Mouse (Mus musculus) frontal cortex, adult 2 months (tissue): ENCODE results near the gene Acan. TPM values are rescaled to one million over a fixed set of nuclear protein-coding genes. Genes with fewer than 3 reads are reported as not detected.

ENCODE experiments used
- DNase-seq, 2 experiments: peaks; one replicate each; pipeline ENCODE4 v3.0.0; 2022; ENCODE audit warnings: low spot score in 1 of 2; ENCODE audit errors: extremely low spot score in 1 of 2
- polyA plus RNA-seq: library from polyadenylated mRNA; depleted of rRNA; stranded (reverse); fragments of >200 nt; gene quantifications from 2 replicates; pipeline ENCODE4 v1.2.3, GENCODE M21; 2012; rRNA removed

The Acan gene
- polyA plus RNA-seq: 2.5 and 3.3 TPM in 2 replicates

DNA sequence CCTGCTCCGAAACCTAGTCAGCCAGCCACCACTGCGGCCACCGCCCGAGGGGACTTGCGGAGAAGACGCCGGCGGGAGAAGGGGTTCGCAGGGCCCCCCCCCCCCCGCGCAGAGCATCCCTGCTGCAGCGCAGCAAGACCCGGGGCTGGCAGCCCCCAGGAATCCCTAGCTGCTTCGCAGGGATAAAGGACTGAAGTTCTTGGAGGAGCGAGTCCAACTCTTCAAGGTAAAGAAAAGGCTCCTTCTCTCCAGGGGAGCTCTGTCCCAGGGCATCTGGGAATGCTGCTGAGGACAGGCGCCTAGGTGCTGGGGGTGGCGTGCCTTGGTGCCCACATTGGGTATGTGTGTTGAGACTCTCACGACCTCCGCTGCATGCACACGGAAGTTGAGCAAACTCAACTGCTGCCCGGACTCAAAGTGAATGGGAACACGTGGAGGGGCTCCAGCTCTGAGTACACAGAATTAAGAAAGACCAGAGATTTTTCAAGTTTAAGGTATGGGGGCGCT lies at the start of gene Acan:
Acan (plus strand) TSS at position 101 of the 507 bp plus-strand sequence.
- DNase-seq: no peak

DNA sequence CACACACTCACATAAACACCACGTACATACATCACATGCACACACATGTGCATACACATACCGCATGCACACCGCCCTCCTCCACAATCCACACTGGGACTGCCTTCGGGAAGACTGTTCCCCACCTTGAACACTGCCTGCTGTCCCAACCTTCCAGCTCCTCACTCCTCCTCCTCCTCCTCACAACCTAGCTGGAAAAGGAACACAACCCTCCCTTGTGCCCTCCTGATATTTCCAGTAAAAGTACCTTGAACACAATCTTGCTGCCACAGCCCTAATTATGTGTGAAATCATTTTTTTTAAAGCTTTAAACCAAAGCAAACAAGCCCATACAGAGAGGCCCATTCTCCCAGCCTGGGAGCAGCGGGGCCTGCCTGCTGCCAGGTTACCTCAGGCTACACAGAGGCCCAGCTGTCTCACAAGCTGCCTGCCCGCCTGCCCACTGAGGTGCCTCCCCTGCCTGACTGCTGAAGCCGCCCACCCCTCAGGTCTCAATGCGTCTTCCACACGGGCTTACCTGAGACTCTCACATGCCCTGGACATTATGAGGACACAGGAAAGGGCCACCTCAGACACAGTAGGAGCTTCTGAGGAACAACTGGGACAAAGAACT lies 31.9 kb upstream of the Acan start:
- no peak for DNase-seq

DNA sequence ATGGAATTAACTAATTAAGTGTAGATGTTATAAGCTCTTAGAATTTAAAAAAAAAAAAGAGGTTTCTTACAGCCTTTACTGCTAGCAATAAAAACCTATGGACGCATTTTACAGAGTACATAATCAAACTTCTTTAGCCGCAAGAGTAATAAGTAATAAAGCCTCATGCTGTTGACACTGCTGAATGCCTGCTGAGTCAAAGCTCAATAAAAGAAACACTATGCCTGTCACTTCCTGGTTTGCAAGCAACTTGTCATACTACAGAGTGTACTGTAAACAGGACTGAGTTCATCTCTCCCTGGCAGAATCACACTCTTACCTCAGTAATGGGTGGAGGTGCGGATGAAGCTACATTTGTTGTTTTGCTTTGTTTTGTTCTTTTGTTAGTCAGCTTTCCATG lies 24.1 kb upstream of the Acan start:
- no peak for DNase-seq

DNA sequence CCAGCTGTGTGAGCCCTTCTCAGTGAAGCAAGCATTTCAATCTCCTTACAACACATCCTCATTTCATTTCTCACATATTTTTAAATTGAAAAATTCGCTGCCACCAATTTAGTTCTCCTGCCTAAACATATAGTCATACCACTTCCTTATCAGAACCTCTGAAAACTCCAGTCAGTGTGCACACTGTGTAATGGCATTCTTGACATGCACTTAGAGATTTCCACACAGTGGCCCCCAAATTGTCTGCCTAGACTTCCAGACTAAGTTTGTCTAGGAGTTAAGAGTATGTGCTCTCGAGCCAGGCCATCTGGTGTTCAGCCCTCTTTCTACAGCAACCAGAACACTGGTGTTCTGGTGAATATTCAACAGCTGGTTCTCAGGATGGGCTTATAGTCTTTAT lies 19.5 kb upstream of the Acan start:
- DNase-seq: no peak

DNA sequence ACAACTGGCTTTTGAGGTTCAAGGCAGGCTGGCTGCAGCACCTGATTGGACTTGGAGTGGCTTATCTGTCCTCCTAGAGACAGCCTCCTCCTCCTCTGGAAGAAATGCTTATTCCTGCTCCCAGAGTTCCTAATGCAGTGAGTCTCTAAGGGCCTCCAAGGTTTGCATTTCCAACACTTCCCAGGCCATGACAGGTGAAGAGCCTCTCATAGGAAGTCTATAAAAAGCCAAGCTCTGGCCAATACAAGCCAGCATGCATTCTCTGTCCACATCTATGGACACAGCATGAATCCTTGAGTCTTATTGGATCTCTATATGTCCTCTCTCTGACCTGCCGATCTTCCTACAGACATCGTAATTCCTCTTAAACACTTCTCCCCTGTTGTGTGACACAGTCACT lies 18.8 kb upstream of the Acan start:
- DNase-seq: no peak

DNA sequence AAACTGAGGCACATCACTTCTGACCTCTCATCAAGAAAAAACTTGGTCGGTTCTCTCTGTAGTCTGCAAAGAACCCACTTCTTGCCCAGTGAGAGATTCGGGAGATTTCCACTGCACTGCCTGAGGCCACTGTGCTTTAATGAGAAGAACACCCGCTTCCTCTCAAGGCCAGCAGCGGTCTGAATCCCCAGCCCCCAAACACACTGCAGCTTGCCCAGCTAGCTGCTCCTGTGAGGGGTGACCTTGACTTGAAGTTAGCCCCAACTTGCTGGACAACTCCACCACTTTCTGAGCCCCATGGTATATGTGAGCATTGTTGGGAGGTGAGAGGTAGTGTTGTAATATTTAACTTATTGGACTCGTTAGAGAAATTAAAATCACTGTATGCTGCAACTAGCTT lies 1.2 kb upstream of the Acan start:
- DNase-seq: no peak

DNA sequence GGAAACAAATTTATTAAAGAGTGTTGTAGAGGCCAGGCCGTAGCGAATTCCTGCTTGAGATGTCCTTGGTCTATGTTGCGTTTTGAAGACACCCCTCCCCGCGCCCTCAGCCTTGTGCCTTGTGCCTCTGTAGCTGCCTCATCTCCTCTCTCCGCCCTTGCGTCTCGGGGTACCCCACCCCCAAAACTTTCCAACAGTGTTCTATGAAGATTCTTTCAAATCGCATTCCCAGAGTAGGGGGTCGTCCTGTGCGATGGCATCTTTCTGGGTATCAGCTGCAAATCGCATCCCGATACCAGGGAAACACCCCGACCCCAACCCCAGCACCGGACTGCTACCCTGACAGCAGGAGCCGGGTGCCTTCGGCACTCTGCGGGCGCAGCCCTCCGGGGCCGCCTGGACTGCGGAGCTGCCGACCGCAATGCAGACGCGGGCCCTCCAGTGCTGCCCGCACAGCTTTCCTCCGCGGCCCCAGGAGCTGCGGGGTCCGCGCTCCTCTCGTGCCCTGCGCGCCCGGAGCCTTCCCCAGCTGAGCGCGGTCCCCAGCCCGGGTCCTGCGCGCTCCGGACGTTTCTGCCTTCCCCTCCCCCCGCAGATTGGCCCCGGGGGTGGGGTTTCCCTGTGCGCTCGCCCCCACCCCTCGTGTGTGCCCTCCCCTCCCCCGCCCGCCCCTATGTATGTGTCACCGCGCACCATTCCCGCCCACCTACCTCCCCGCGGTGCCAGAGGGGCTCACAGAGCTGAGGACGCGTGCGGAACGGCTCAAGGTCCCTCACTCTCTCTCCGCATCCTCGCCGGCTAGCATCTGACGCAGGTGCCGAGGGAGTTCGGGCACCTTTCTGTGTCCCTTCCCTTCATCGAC lies 531 bp upstream of the Acan start:
- DNase-seq: no peak

DNA sequence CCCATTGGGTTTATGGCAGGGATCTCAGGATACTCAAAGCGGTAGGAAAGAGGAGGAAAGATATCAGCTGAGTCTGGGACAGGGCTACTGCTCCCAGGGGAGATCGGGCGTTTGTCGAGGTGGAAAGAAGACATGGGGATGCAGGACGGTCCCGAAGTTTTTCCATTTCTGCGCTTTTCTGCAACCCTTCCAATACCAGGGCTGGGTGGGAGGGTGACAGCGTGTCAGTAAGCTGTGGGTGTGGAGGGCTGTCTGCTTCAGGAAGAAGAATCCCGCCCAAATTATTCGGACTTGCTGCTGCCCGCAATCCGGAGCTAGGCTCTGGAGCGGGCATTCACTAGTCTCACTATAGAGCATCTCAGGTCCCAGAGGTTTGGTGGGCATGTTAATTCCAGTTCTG lies 828 bp downstream of the Acan start:
- DNase-seq: no peak

DNA sequence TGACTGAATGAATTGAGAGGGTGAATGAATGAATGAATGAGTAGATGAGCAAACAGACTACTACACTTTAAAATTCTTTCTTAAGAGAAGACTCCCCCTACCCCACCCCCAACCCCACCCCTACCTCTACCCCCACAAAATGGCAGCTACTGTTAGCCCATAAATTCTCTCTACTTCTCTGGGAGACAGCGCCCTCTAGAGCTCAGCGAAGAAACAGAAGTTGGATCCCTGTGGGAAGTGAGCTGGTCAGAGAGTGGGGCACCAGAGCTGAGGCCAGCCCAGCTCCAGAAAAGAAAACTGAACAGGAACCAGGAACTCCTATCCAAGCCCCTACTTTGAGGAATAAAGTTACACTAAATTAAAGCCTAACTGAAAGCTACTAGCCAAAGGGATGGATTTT lies 5.3 kb downstream of the Acan start:
- DNase-seq: no peak

DNA sequence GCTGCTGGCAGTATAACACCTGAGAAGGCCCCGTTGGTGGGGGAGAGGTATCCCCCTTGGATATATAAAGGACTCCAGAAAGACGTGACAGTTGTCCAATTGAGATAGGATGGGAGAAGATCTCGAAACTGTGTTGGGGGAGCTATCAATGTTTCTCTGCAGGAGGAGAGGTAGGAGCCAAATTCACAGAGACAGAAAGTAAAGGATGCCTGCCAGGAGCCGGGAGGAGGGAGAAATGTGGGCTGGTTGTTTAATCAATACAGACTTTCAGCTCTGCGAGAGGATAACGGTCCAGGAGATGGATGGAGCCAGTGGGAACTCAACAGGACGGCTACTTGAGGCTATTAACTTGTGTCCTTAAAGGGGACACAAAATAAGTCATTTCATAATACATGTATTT lies 14.2 kb downstream of the Acan start:
- DNase-seq: no peak

DNA sequence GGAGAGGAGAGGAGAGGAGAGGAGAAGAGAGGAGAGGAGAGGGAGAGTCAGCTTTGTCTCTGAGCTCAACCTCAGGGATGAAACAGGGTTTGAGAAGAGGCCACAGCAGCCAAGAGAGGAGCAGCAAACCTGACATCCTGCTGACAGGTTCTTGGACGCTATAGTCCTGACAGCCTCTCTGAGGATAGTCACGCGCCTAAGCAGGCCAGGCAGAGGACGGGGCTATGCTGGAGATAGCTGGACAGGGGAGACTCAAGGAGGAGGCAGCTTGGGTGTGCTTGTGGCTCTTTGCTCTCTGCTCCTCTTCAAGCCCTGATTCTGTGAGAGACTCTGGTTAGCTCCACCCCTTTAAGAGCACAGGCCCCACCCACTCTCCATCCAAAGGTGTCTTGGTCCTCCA lies 14.9 kb downstream of the Acan start:
- no peak for DNase-seq

DNA sequence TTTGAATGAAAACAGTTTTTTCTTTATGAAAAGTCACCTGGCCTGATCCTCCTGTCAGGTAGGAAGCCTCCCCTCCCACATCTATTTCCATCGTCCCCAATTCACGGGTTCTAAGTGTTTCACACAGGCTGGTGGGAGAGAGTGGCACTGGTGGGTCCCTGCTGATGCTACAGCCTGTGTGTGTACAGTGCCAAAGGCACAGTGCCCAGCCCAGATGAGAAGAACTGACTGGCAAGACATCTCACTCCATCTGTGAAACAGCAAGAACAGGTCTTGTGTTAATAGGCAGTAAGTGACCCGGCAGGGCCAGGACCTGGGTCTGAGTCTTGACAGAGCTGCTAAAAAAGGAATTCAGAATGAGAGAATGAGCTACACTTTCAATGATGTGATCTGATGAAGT lies 25.9 kb downstream of the Acan start:
- DNase-seq: no peak

DNA sequence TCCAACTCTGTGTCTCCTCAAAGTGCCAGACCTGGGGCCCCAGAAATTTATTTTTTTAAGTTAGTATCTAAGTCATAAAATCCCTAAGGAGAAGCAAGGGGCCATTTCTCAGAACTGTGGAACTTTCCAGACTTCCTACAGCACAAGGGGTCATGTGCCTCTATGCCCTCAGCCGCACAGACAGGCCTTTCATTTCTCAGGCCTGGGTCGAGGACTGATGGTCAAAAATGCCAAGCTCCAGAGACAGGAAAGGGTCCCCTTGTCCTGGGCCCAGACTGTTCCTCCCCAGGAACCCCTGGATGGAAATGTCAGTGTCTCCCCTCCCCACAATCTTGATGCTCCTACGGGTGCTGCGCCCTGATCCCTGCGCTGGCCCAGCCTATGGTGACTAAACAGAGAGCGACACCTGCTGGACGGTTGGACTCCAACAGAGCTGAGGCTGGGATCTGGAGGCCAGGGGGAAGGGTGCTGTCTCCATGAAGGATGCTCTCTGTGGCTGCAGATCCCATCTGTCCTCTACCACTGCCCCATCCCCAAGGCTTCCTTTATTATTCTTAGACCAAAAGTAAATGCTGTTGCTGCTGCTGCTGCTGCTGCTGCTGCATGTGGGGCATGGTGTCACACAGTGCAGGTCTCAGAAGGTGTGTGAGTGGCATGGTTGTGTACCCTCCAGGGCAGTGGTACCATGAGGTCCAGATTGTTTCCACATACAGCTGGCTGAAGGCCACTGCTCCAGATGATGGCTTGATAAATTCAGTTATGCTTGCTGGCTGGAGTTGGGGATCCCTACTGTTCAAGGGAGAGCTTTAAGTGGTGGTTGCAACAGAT lies 27.5 kb downstream of the Acan start:
- DNase-seq: peak; percentile 13 to 85

DNA sequence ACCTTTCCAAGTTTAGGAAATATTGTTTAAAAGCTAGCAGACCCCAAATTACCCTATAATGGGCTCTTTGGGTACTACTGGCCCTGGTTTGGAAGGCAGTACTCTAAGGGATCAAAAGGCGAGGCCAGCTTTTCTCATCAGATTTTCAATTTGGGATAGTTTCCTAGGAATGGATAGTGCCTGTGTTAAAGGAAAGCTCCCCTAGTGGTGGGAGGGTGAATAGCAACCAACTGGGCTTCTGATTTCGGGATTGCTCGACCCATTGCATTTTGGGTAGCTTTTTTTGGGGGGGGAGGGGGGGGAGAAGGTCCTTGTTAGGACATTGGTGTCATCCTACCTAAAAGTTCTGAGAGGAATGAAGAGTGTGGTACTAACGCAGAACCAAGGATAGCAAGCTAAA lies 35.8 kb downstream of the Acan start:
- DNase-seq: peak in 1 of 2 experiments; percentile 50

DNA sequence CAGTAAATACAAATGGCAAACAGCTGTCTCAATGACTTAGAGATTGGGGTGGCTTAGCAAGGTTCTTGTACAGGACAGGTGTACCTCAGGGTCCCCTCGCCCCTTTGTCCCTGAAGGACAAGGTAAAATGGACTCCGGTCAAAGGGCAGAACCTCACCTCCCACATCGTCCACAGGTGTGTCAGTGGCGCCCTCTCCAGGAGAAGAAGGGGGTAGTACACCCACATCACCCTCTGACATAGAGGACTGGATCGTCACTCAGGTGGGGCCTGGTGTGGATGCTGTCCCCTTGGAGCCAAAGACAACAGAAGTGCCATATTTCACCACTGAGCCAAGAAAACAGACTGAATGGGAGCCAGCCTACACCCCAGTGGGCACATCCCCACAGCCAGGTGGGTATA lies 43.2 kb downstream of the Acan start:
- DNase-seq: no peak

DNA sequence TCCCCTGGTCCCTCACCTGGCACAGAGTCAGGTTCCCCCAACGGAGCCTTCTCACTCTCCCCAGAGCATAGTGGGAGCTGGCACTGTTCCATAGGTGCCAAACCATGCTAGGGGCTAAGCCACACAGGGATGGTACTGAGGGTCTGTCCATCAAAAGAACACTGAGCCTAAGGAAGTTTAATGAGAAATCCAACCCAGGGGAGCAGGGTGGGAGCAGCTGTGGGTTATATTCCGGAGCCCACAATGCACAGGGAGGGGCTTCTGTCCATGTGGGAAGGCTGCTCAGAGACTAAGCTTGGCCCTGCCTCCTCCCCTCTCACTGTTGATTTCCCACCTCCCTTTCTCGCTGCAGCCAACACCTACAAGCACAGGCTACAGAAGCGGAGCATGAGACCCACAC lies 60.6 kb downstream of the Acan start:
- DNase-seq: no peak

DNA sequence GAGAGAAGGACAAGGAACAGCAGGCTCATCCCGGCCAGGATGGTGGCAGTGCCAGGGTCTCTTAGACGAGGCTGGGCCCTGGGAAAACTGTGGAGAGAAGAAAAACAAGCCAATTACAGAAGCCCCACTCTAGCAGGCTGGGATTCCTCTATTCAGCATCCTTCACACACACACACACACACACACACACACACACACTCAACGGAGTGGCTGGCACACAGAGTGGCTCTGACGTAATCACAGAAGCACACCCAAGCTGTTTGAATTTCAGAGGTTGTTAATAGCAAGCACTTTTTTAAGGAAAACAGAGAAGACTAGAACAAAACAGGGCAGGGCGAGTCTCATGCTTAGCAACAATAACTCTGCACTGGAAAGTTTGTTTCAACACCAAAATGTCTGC lies 70.2 kb downstream of the Acan start:
- DNase-seq: peak in 1 of 2 experiments; percentile 47

DNA sequence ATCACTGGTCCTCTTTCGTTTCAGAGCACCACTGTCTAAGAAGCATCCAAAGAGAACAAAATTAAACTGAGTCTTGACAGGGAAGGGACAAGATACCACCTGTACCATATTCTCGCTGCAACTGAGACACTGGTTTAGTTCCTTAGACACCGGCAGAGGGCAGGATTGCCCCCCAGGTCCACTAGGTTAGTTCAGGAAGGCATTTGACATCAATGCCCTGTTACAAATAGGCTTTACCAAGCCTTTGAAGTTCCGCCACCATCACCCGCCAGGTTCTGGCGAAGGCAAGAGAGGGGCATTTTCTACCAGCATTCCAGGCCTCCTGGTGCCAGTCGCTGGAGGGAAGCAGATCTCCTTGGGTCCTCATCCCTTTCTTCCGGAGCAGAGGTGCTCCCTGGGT lies 76.6 kb downstream of the Acan start:
- no peak for DNase-seq

DNA sequence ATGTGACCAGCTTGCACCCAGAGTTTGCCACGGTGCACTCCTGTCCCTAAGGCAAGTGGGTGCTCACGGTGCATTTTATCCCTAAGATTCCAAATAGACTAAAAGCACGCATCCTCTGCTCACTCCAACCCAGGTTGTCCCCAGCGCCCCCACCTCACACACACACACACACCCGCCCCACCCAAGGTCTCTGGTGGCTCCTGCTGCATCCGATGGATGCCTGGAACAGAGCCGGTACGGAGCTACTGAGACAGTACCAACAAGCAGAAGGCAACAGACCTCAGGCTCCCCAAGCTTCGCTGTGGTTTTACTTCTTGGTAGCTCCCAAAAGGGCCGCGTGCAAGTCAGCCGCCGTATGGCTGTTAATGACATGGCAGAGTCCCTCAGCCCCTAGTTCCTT lies 77.1 kb downstream of the Acan start:
- DNase-seq: no peak

DNA sequence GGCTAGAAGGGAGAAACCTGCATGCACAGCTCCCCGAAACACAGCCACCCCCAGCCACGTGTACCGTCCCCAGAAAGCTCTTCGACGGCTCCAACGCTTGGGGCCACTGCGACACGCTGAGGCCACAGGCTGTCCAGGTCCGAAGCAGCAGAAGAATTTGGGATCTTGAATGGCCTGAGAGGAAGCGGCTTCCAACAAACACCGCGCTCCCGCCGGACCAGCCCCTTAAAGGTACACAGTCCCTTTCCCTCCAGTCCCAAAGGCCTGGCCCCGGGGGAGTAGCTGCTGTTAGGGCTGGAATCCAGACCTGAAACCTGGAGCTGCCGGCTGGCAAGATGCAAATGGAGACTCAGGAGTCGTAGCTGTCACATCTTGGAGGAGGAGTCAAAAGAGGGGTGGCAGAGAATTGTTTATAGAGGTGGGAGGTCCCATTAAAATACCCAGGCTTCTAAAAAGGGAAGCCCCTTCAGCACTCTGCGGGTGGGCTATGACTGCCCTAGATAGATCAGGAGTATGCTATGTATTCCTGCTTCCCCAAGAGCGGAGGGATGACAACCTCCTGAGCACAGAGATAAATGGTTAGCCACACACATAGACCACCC lies 77.7 kb downstream of the Acan start, which contains the start of gene Hapln3:
Hapln3 (minus strand) TSS at position 176 of the 602 bp plus-strand sequence.
- no peak for DNase-seq

DNA sequence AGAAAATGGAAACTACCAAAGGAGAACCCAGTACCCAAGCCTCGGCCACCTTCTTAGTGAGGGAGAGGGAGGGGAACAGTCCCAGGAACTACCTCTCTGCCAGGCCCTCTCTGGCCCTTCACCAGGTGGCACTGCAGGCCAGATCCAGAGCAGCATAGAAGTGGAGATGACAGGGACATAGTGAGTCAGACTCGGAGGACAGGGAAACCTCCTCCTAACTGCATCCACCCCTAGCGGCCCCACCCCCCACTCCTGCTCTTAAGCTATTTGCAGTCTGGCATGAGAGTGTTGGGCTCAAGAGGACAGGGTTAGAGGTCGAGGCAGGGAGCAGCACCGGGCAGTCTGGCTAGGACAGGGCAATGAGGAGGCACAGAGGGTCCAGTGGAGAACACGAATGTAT lies 80.1 kb downstream of the Acan start:
- DNase-seq: no peak
